Mouse (Mus musculus) hindbrain, embryonic 12.5 days (tissue): ENCODE data around the gene Flg. TPM values are rescaled to one million over a fixed set of nuclear protein-coding genes. Genes with fewer than 3 reads are reported as not detected.

Experiments
- ATAC-seq: fragments of 200-750 bp; cut with Nextera tagmentation; 2 replicates; pipeline ENCODE4 v1.8.0; 2017; ENCODE audit warnings: moderate TSS enrichment; ENCODE audit not compliant: low FRiP score
- H3K27ac ChIP-seq: fragments of 300-500 bp; sonication (generic); 2 replicates; pipeline ENCODE4 v1.5.1; 2016; ENCODE audit warnings: mild to moderate bottlenecking
- H3K27me3 ChIP-seq: fragments of 300-500 bp; sonication (generic); 2 replicates; pipeline ENCODE4 v1.6.1; 2016; ENCODE audit warnings: mild to moderate bottlenecking
- H3K36me3 ChIP-seq: fragments of 300-500 bp; sonication (generic); 2 replicates; pipeline ENCODE4 v1.6.1; 2016; ENCODE audit warnings: mild to moderate bottlenecking
- H3K4me1 ChIP-seq: fragments of 300-500 bp; sonication (generic); 2 replicates; pipeline ENCODE4 v1.6.1; 2016
- H3K4me2 ChIP-seq: fragments of 300-500 bp; sonication (generic); replicated peaks from 2 replicates; pipeline ENCODE4 v1.6.1; 2016; ENCODE audit warnings: mild to moderate bottlenecking
- H3K4me3 ChIP-seq: fragments of 300-500 bp; sonication (generic); 2 replicates; pipeline ENCODE4 v1.5.1; 2016; ENCODE audit warnings: mild to moderate bottlenecking
- H3K9ac ChIP-seq: fragments of 300-500 bp; sonication (generic); 2 replicates; pipeline ENCODE4 v1.6.1; 2016; ENCODE audit warnings: mild to moderate bottlenecking, moderate library complexity
- H3K9me3 ChIP-seq: fragments of 300-500 bp; sonication (generic); replicated peaks from 2 replicates; pipeline ENCODE4 v1.6.1; 2016; ENCODE audit warnings: mild to moderate bottlenecking
- WGBS: fragments of 180-500 bp; shearing (Covaris S2); methylation state at CpG from one replicate; pipeline ENCODE4 v1.1.7; 2016; 5-methylcytosine and 5-hydroxymethylcytosine counted together
- polyA plus RNA-seq: library from polyadenylated mRNA; unstranded; fragments of >200 nt; fragmentation: Nextera tagmentation; extraction: Ambion mirVana; gene quantifications from 2 replicates; pipeline ENCODE4 v1.2.1, GENCODE M21; 2016

Gene Flg
- 0.22 TPM in 1 of 2 replicates, not detected in the other for polyA plus RNA-seq

GRCm38 (mm10) chr3:93273223-93273622 lies at the start of gene Flg:
Gene Flg (plus strand): TSS chr3:93273523.
- H3K4me2 ChIP-seq = no peak within 1 kb of the TSS
- no peaks in the 10 kb centered on the region for H3K9me3 ChIP-seq
- no peak within 1 kb of the TSS for H3K9ac ChIP-seq
- no peaks in the 10 kb centered on the region for H3K4me1 ChIP-seq
- no peak for ATAC-seq
- H3K36me3 ChIP-seq = no peaks in the 10 kb centered on the region
- H3K27me3 ChIP-seq = no peaks in the 10 kb centered on the region
- no peak within 1 kb of the TSS for H3K4me3 ChIP-seq
- 94% methylated on average over 2 of the region's 2 CpGs for WGBS
- H3K27ac ChIP-seq = no peak within 1 kb of the TSS

DNA sequence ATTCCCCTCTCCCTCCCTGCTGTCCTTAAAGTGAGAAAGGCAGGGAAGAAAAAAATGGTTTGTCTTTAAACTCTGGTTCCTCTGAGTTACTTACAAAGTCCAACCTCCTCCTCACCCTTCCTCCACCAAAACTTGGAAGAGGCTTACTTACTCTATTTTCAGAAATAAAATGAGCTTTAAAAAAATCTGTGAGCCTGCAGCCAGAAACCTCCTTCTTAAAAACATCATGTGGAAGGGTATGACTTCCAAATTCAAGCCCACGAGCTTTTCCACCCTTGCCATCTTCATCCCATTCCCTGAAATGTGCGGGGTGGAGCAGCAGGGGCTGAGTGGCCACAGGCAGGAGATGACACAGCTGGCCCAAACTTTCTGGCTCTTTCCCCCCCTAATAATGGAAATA lies 24.2 kb downstream of the Flg start:
- Histone ChIP-seq H3K27ac (no peak overlapping the region), H3K4me1 (no peaks in the 10 kb centered on the region), H3K36me3 (no peaks in the 10 kb centered on the region), H3K9ac (no peak overlapping the region), H3K4me3 (no peak overlapping the region), H3K27me3 (no peaks in the 10 kb centered on the region), H3K9me3 (no peaks in the 10 kb centered on the region), H3K4me2 (no peak overlapping the region)
- no peak for ATAC-seq
- 91% methylated on average over 2 of the region's 2 CpGs for whole genome bisulfite sequencing

DNA sequence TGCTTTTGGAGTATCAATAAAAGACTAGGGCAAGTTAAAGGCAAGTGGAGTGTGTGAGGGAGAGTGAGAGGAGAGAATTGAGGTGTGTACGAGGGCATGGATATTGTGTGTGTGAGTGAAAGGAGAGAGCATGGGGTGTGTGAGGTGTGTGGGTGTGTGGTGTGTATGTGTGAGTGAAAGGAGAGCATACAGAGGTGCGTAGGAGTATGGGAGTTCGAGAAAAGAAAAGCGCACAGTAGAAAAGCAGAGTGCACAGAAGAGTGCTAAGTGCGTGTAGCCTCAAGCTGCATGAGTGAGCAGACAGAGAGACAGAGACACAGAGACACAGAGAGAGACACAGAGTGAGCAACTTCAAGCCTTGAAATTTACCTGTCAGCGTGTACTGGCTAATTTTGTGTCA lies 26.5 kb downstream of the Flg start:
- H3K4me1 ChIP-seq = no peaks in the 10 kb centered on the region
- 88% methylated on average over 6 of the region's 6 CpGs for WGBS
- no peak for ATAC-seq
- no peak overlapping the region for H3K27ac ChIP-seq
- 0 out of 2 replicates have a peak, but pooled peaks cover 4% of the 10 kb centered on the region for H3K9me3 ChIP-seq
- H3K4me3 ChIP-seq = no peak overlapping the region
- H3K36me3 ChIP-seq = no peaks in the 10 kb centered on the region
- H3K4me2 ChIP-seq = no peak overlapping the region
- H3K27me3 ChIP-seq = no peaks in the 10 kb centered on the region
- H3K9ac ChIP-seq = no peak overlapping the region

GRCm38 (mm10) chr3:93301896-93302295 lies 28.6 kb downstream of the Flg start:
- ATAC-seq = no peak
- 73% methylated on average over 3 of the region's 3 CpGs for WGBS
- Histone ChIP-seq H3K36me3 (no peaks in the 10 kb centered on the region), H3K27me3 (no peaks in the 10 kb centered on the region), H3K4me3 (no peak overlapping the region), H3K4me2 (no peak overlapping the region), H3K4me1 (no peaks in the 10 kb centered on the region), H3K9ac (no peak overlapping the region), H3K9me3 (0 out of 2 replicates have a peak, but pooled peaks cover 4% of the 10 kb centered on the region), H3K27ac (no peak overlapping the region)

- Histone ChIP-seq H3K4me1 (no peaks in the 10 kb centered on the region), H3K4me3 (no peak overlapping the region), H3K27ac (no peak overlapping the region), H3K36me3 (no peaks in the 10 kb centered on the region), H3K9me3 (0 out of 2 replicates have a peak, but pooled peaks cover 4% of the 10 kb centered on the region), H3K9ac (no peak overlapping the region), H3K27me3 (no peaks in the 10 kb centered on the region), H3K4me2 (no peak overlapping the region)
- no peak for ATAC-seq
- 79% methylated on average over 2 of the region's 2 CpGs for WGBS
Measured at GRCm38 (mm10) chr3:93306142-93306541, 32.8 kb downstream of the Flg start.

- ATAC-seq = no peak
- Histone ChIP-seq H3K4me1 (no peaks in the 10 kb centered on the region), H3K4me2 (no peak overlapping the region), H3K27ac (no peak overlapping the region), H3K9ac (no peak overlapping the region), H3K4me3 (no peak overlapping the region), H3K27me3 (no peaks in the 10 kb centered on the region), H3K36me3 (no peaks in the 10 kb centered on the region), H3K9me3 (no peaks in the 10 kb centered on the region)
- 71% methylated on average over 3 of the region's 3 CpGs for WGBS
Measured at GRCm38 (mm10) chr3:93311371-93311770, 38.0 kb downstream of the Flg start.

DNA sequence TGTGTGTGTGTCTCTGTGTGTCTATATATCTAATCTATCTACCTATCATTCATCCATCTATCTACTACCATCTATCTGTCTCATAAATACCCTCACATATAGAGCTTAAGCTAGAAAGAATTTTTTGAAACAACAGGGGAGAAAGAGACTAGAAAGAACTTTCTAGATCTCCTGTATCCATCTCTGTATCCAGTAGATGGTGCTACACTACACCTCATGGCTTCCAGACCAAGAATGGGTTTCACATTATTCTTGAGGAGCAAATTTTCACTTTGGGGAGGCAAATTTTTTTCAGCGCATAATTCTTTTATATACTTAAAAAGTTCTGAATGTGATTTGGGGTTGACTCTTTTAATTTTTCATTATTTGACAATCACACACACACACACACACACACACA lies 41.1 kb downstream of the Flg start:
- H3K4me2 ChIP-seq = no peak overlapping the region

DNA sequence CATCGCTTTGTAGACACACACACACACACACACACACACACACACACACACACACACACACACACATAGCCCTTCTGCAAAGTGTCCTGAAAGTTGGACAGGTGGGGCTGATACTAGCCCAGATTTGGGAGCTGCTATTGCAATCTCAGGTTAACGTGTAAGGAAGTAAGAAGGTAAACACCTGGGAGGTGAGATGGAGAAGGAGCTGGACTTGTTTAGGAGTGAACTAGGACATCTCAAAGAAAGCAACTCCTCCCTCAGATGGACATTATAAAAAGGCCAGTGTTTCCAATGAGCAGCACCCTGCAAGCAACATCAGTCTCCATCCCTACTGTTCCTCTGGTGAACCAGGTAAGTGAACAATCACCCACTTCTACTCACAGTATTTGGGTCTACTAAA lies 46.1 kb downstream of the Flg start, which contains the start of gene Hrnr:
Hrnr (plus strand) TSS at position 301 of the 400 bp plus-strand sequence.
- H3K4me1 ChIP-seq = no peaks in the 10 kb centered on the region
- ATAC-seq = no peak
- H3K9ac ChIP-seq = no peak within 1 kb of the TSS
- WGBS = 88% methylated on average over 2 of the region's 2 CpGs
- H3K36me3 ChIP-seq = no peaks in the 10 kb centered on the region
- no peaks in the 10 kb centered on the region for H3K27me3 ChIP-seq
- H3K4me2 ChIP-seq = no peak within 1 kb of the TSS
- H3K9me3 ChIP-seq = no peaks in the 10 kb centered on the region
- H3K4me3 ChIP-seq = no peak within 1 kb of the TSS
- no peak within 1 kb of the TSS for H3K27ac ChIP-seq

More for the DNA sequence above, 41.1 kb downstream of the Flg start:
- Histone ChIP-seq H3K4me1 (no peaks in the 10 kb centered on the region), H3K27me3 (no peaks in the 10 kb centered on the region), H3K36me3 (no peaks in the 10 kb centered on the region), H3K27ac (no peak overlapping the region), H3K4me3 (no peak overlapping the region), H3K9me3 (no peaks in the 10 kb centered on the region), H3K9ac (no peak overlapping the region)
- ATAC-seq = no peak
- WGBS = 85% methylated on average over 1 of the region's 1 CpGs

DNA sequence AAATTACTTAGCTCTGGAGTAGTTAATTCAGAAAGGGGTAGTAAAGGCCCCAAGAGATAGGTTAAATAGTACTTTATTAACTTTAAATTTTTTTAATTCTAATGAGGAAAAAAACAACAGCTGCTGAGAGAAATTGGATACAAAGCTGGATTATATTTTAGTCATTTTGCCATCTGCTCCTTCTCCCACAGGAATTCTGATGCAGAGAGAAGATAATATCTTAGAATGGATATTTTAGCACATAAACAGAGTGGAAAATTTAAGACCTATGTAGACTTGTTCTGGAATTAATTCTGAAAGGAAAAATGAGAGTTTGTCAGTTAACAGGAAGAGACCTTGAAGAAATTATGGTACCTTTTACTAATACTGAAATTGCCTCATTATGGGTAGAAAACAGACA lies 64.4 kb downstream of the Flg start:
- no peaks in the 10 kb centered on the region for H3K4me1 ChIP-seq
- no peak overlapping the region for H3K27ac ChIP-seq
- ATAC-seq = no peak
- H3K4me2 ChIP-seq = no peak overlapping the region
- H3K9me3 ChIP-seq = no peaks in the 10 kb centered on the region
- no peaks in the 10 kb centered on the region for H3K36me3 ChIP-seq
- H3K9ac ChIP-seq = no peak overlapping the region
- no peak overlapping the region for H3K4me3 ChIP-seq
- H3K27me3 ChIP-seq = no peaks in the 10 kb centered on the region

- no peak overlapping the region for H3K9ac ChIP-seq
- ATAC-seq = no peak
- H3K4me2 ChIP-seq = no peak overlapping the region
- no peak overlapping the region for H3K27ac ChIP-seq
- H3K4me1 ChIP-seq = no peaks in the 10 kb centered on the region
- H3K27me3 ChIP-seq = no peaks in the 10 kb centered on the region
- no peaks in the 10 kb centered on the region for H3K9me3 ChIP-seq
- WGBS = 89% methylated on average over 4 of the region's 4 CpGs
- H3K36me3 ChIP-seq = no peaks in the 10 kb centered on the region
- H3K4me3 ChIP-seq = no peak overlapping the region
Measured at GRCm38 (mm10) chr3:93340021-93340420, 66.7 kb downstream of the Flg start.

Other genes starting within 250 kb of the Flg start
- gene Gm4858, start 204.7 kb upstream of the Flg start, polyA plus RNA-seq = not detected in 2 replicates
- gene Crnn, start 128.7 kb upstream of the Flg start, polyA plus RNA-seq = not detected in 2 replicates
- not detected in 2 replicates for gene Flg2, start 76.2 kb upstream of the Flg start, polyA plus RNA-seq
- gene Hrnr, start 46.2 kb downstream of the Flg start, polyA plus RNA-seq = not detected in 2 replicates
- gene Rptn, start 120.2 kb downstream of the Flg start, polyA plus RNA-seq = not detected in 2 replicates
- gene Tchh, start 168.8 kb downstream of the Flg start, polyA plus RNA-seq = 1.7 and 1.8 TPM in 2 replicates
- gene Tchhl1, start 195.2 kb downstream of the Flg start, polyA plus RNA-seq = not detected in 2 replicates
- 606 and 628 TPM in 2 replicates for gene S100a11, start 247.0 kb downstream of the Flg start, polyA plus RNA-seq